Mouse (Mus musculus): ENCODE measurements at regions not wholly inside any gene's neighbourhood (a gene's known extent, or its start where the extent isn't known, plus 50 kb on each side); places are given as distances from the start of the nearest gene placed in this dataset.
"Not testable (repeated sequence)": the region's sequence is repeated elsewhere in the genome, so short reads cannot be mapped to it uniquely, and the experiment has no call there.

DNA sequence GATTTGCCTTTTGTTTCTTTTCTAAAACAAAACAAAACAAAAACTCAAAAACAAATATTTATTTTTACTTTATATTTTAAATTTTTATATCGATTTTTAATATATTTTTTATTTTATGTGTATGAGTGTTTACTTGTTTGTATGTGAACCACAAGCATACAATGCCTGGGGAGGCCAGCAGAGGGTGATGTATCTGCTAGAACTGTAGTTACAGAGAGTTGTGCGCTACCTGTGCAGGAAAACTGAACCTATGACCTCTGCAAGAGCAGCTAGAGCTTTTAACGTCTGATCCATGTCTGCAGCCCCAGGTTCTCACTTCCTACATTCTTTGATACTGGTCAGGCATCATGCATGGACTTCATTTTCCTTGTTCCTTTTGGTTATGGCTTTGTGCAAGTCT, 76.2 kb upstream of the Zfp706 start:
- DNase-seq (ENCODE audit: low spot score) (no peak), ATAC-seq (ENCODE audit: insufficient read depth, low read depth) (no peak)
- 68% methylated on average over 3 of the region's 3 CpGs for WGBS
- no peak overlapping the region for H3K4me3 ChIP-seq (ENCODE audit: low read depth, low read length)
- H3K9ac ChIP-seq (replicated peaks; ENCODE audit: low read depth, low read length), result no peak overlapping the region
- H3K27ac ChIP-seq (ENCODE audit: low read depth), result no peak overlapping the region
- no peaks in the 10 kb centered on the region for H3K36me3 ChIP-seq (replicated peaks; ENCODE audit: control insufficient read depth, insufficient read depth, low read length)
- H3K4me1 ChIP-seq (ENCODE audit: control insufficient read depth, insufficient read depth), result no peaks in the 10 kb centered on the region
- no peaks in the 10 kb centered on the region for H3K27me3 ChIP-seq (ENCODE audit: control insufficient read depth, insufficient read depth, low read length)
- no peaks in the 10 kb centered on the region for H3K9me3 ChIP-seq (replicated peaks; ENCODE audit: control insufficient read depth, low read length)
- TF ChIP-seq CTCF (IDR thresholded peaks at IDR 0.05; ENCODE audit: low read depth) (no peak), EP300 (IDR thresholded peaks at IDR 0.05; ENCODE audit: low read depth) (no peak)
- no peak overlapping the region for H3K4me2 ChIP-seq (ENCODE audit: low read depth, low read length)

DNA sequence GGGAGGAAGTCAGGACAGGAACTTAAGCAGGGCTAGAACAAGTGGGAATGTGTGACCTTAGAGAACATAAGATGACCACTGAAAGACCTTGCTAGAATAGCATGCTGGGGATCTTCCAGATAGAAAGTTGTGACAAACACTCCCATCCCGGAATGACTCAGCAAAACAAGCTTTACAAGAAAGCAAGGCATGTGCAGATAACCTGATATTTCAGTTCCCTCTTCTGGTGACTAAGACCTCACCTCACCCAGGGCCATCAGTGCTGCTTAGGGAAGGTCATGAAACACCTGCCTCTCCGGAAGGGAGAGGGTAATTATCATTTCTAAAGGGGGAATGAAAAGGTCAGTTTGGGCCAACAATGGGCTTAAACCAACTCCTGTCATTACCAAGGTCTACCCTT, 74.3 kb upstream of the Zfp706 start:
- Histone ChIP-seq H3K4me3 (ENCODE audit: low read depth, low read length) (no peak overlapping the region), H3K27me3 (ENCODE audit: control insufficient read depth, insufficient read depth, low read length) (no peaks in the 10 kb centered on the region), H3K27ac (ENCODE audit: low read depth) (no peak overlapping the region), H3K9ac (replicated peaks; ENCODE audit: low read depth, low read length) (no peak overlapping the region), H3K9me3 (replicated peaks; ENCODE audit: control insufficient read depth, low read length) (no peaks in the 10 kb centered on the region), H3K4me2 (ENCODE audit: low read depth, low read length) (no peak overlapping the region), H3K36me3 (replicated peaks; ENCODE audit: control insufficient read depth, insufficient read depth, low read length) (no peaks in the 10 kb centered on the region), H3K4me1 (ENCODE audit: control insufficient read depth, insufficient read depth) (no peaks in the 10 kb centered on the region)
- ATAC-seq (ENCODE audit: insufficient read depth, low read depth) (no peak), DNase-seq (ENCODE audit: low spot score) (no peak)
- TF ChIP-seq EP300 (IDR thresholded peaks at IDR 0.05; ENCODE audit: low read depth) (no peak), CTCF (IDR thresholded peaks at IDR 0.05; ENCODE audit: low read depth) (no peak)
- 65% methylated on average over 2 of the region's 2 CpGs for WGBS

DNA sequence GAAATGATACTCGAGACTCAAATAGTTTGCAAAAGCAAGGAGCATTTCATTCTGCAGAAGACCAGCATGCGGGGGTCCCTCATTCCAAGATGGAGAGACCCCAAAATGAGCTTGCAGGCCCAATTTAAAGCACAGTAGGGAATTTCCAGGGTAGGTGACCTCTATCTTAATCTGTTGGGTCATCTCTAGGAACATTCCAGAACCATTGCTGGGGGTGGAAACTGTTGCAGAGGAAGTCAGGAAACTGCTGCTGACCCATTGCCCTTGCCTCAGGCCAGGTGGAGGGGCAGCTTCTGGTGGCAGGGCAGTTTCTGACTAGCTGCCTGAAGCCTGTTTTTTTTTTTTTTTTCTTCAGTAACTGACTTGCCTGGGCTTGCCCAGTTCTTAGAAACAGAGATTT, 73.4 kb upstream of the Zfp706 start:
- no peak overlapping the region for H3K9ac ChIP-seq (replicated peaks; ENCODE audit: low read depth, low read length)
- H3K9me3 ChIP-seq (replicated peaks; ENCODE audit: control insufficient read depth, low read length), result no peaks in the 10 kb centered on the region
- no peak overlapping the region for H3K4me2 ChIP-seq (ENCODE audit: low read depth, low read length)
- DNase-seq (ENCODE audit: low spot score) (no peak), ATAC-seq (ENCODE audit: insufficient read depth, low read depth) (no peak)
- 87% methylated on average over 2 of the region's 2 CpGs for WGBS
- no peaks in the 10 kb centered on the region for H3K27me3 ChIP-seq (ENCODE audit: control insufficient read depth, insufficient read depth, low read length)
- H3K4me1 ChIP-seq (ENCODE audit: control insufficient read depth, insufficient read depth), result no peaks in the 10 kb centered on the region
- no peaks in the 10 kb centered on the region for H3K36me3 ChIP-seq (replicated peaks; ENCODE audit: control insufficient read depth, insufficient read depth, low read length)
- H3K4me3 ChIP-seq (ENCODE audit: low read depth, low read length), result no peak overlapping the region
- no peak overlapping the region for H3K27ac ChIP-seq (ENCODE audit: low read depth)
- TF ChIP-seq EP300 (IDR thresholded peaks at IDR 0.05; ENCODE audit: low read depth) (no peak), CTCF (IDR thresholded peaks at IDR 0.05; ENCODE audit: low read depth) (no peak)

DNA sequence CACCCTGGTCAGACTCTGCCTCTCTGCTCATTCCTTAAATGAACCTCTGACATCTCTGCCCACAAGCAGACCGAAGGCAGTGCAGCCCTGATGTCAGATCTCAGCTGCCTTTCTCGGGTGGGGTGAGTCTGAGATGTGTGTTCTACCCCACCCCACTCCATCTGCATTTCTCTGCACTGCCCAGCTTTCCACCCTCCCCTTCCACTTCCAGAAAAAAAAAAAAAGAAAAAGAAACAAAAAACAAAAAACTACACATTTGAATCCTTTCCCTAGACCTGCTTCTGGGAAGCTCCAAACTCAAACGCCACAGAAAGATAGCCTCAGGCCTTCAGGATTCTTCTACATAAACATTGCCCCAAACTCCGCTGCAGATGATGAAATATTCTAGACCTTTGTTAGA, 72.8 kb upstream of the Zfp706 start:
- Histone ChIP-seq H3K4me2 (ENCODE audit: low read depth, low read length) (no peak overlapping the region), H3K4me1 (ENCODE audit: control insufficient read depth, insufficient read depth) (no peaks in the 10 kb centered on the region), H3K27ac (ENCODE audit: low read depth) (no peak overlapping the region), H3K9ac (replicated peaks; ENCODE audit: low read depth, low read length) (no peak overlapping the region), H3K9me3 (replicated peaks; ENCODE audit: control insufficient read depth, low read length) (no peaks in the 10 kb centered on the region), H3K36me3 (replicated peaks; ENCODE audit: control insufficient read depth, insufficient read depth, low read length) (no peaks in the 10 kb centered on the region), H3K27me3 (ENCODE audit: control insufficient read depth, insufficient read depth, low read length) (no peaks in the 10 kb centered on the region), H3K4me3 (ENCODE audit: low read depth, low read length) (no peak overlapping the region)
- DNase-seq (ENCODE audit: low spot score) (no peak), ATAC-seq (ENCODE audit: insufficient read depth, low read depth) (no peak)
- 88% methylated on average over 4 of the region's 4 CpGs for WGBS
- TF ChIP-seq CTCF (IDR thresholded peaks at IDR 0.05; ENCODE audit: low read depth), result no peak

DNA sequence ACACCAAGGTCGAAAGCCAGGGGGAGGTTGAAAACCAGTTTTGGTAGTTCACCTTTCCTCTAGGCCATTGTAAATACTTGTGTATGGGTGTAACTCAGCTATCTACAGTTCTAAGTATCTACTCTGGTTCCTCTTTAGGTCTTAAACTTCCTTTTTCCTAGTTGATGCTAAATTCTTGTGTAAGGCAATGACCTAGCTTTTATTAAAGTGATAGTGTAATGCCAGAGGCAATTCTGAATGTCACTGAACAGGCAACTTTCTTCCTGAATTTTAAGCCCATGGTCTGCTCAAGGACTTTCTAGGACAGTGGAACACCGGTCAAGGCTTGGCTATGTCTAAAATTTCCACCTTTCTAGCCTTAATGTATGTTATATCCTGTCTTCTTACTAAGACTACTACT, 66.6 kb upstream of the Zfp706 start:
- 83% methylated on average over 2 of the region's 2 CpGs for WGBS
- not testable (repeated sequence) for H3K36me3 ChIP-seq (replicated peaks; ENCODE audit: control insufficient read depth, insufficient read depth, low read length)

DNA sequence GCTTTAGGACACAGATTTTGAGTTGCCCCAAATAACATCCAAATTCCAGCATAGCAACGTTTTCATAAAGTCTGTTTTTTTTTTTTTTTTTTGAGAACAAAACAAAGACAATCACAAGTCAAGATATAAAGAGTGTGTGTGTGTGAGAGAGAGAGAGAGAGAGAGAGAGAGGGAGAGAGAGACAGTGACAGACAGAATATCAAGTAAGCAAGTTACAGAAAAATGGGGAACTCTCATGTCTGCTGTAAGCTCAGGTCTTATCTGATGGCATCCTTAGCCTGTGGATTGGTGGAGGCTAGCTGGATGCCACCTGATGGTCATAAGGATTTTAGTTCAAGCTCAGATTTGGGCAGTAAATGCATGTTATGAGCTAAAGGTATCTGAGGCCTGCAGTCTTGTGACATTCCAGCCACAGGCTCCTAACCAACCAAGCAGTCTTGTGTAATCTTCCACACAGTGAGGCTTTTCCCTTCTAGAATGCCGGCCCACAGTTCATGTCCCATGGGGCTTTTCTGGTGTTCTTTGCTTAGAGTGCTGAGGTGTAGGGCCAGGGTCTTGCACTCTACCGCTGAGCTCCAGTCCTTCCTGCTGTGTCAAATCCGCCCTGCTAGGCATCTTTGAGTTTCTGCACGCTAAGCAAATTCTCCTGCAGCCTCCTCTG, 64.8 kb upstream of the Zfp706 start:
- TF ChIP-seq EP300 (IDR thresholded peaks at IDR 0.05; ENCODE audit: low read depth) (no peak), CTCF (IDR thresholded peaks at IDR 0.05; ENCODE audit: low read depth) (no peak)
- H3K9me3 ChIP-seq (replicated peaks; ENCODE audit: control insufficient read depth, low read length), result no peaks in the 10 kb centered on the region
- 74% methylated on average over 5 of the region's 5 CpGs for WGBS
- H3K27me3 ChIP-seq (ENCODE audit: control insufficient read depth, insufficient read depth, low read length), result no peaks in the 10 kb centered on the region
- H3K4me1 ChIP-seq (ENCODE audit: control insufficient read depth, insufficient read depth), result no peaks in the 10 kb centered on the region
- H3K36me3 ChIP-seq (replicated peaks; ENCODE audit: control insufficient read depth, insufficient read depth, low read length), result no peaks in the 10 kb centered on the region
- H3K4me2 ChIP-seq (ENCODE audit: low read depth, low read length), result no peak overlapping the region
- no peak overlapping the region for H3K9ac ChIP-seq (replicated peaks; ENCODE audit: low read depth, low read length)
- H3K27ac ChIP-seq (ENCODE audit: low read depth), result no peak overlapping the region
- no peak overlapping the region for H3K4me3 ChIP-seq (ENCODE audit: low read depth, low read length)
- no peak for ATAC-seq (ENCODE audit: insufficient read depth, low read depth)
- no peak for DNase-seq (ENCODE audit: low spot score)

More for the DNA sequence above, 66.6 kb upstream of the Zfp706 start:
- H3K4me1 ChIP-seq (ENCODE audit: control insufficient read depth, insufficient read depth); DNase-seq (ENCODE audit: low spot score); H3K4me2 ChIP-seq (ENCODE audit: low read depth, low read length); H3K9ac ChIP-seq (replicated peaks; ENCODE audit: low read depth, low read length); ATAC-seq (ENCODE audit: insufficient read depth, low read depth); H3K4me3 ChIP-seq (ENCODE audit: low read depth, low read length); H3K27me3 ChIP-seq (ENCODE audit: control insufficient read depth, insufficient read depth, low read length); H3K27ac ChIP-seq (ENCODE audit: low read depth); H3K9me3 ChIP-seq (replicated peaks; ENCODE audit: control insufficient read depth, low read length): not testable (repeated sequence)

All from heart, postnatal 0 days (tissue).